Mouse (Mus musculus): ENCODE results near the gene Syce2. TPM values are rescaled to one million over a fixed set of nuclear protein-coding genes. Genes with fewer than 3 reads are reported as not detected.

The Syce2 gene
- polyA plus RNA-seq (2017; shearing (Covaris generic)), result 4.4 TPM

DNA sequence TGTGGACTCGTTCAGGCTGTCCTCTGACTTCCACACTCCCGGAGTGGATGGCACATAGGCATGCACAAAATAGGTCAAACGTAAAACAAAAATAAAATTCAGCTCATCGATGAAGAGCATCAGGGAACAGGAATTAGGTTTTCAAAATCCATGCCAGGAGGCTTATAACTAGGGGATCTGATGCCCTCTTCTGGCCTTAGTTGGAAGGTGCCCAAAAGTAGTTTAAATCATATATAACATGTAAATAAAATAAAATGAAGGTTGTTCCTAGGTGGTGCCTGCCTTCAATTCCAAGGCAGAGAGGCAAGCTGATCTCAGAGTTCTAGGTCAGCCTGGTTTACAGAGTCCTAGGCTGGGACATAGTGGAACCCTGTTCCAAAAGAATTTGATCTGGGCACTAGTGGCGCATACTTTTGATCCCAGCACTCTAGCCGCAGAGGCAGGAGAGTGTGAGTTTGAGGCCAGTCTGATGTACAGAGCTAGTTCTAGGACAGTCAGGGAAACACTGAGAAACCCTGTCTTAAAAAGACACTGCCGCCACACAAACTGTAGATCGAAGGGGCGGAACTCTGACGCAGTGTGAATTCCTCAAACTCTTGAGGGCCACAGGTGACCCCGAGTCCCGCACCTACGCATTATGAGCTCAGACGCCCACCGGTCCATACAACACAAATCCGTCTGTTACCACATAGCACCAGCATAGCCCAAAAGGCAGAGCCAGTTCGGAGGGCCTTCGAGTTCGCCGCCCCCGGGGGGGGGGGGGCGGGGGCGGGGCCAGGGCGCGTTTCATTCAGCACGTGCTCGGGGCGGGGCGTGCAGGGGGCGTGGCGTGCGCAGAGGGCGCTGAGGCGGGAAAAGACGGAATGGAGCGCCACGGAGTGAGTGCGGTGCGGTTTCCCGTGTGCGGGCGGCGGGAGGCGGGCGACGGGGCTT lies at the start of gene Syce2:
Gene Syce2 (plus strand): TSS at position 736 of the 933 bp plus-strand sequence.

DNA sequence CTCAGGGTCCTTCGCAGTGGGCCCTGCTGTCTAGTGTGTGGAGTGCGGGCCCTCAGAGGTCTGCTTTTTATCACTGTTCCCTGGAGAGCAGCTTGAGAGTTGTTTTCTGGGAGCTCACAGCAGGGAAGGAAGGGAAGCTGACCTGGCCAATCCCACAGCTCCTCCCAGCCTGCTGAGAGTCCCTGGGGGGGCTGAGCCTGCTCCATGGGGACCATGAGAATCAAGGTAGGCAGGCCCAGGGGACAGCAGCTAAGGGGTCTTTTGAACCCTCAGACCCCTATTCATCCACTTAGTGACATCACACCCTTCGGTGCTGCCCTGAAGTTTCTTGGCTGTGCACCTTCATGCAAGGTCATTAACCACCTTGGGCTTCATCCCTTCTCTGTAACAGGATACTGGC lies 49.2 kb upstream of the Syce2 start, which contains the start of gene Dand5:
Gene Dand5 (minus strand): TSS at position 101 of the 400 bp plus-strand sequence.

GRCm38 (mm10) chr8:84831490-84831889 lies 40.4 kb upstream of the Syce2 start, which contains the start of gene Gadd45gip1:
Gene Gadd45gip1 (plus strand): TSS chr8:84831522.

DNA sequence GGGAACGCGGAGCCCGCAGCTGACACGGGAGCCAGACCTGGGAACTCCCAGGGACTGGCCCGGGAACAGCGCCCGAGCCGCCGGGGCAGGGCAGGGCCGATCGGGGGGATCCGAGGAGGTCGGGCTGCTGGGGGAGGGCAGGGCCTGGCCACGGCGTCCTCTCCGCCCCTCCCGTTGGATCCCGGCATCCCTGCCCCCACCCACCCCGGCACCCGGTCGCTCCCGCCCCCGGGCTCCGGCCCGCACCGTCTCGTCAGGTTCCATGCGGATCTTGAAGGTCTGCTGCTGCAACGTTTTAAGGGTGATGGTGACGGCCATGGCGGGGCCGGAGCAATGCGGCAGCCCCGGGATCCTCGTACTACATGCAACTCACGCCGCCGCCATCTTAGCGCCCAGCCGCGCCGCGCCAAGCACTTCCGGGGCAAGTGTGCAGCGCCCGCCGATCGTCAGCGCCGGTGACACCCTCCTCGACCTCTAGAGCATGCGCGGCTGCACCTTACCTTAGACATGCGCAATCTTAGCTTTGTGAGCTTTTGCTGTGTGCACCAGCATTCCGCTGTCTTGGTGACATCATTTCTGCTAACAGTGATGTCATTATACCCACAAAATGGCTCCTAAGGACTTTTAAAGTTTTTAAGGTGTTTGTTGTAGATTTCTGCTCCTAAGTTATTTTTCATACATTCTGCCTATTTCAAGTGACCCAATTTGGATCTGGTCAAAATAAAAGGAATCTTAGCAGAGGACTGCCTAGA lies 31.5 kb upstream of the Syce2 start, which contains the start of gene Rad23a:
Gene Rad23a (minus strand): TSS at position 418 of the 752 bp plus-strand sequence.

DNA sequence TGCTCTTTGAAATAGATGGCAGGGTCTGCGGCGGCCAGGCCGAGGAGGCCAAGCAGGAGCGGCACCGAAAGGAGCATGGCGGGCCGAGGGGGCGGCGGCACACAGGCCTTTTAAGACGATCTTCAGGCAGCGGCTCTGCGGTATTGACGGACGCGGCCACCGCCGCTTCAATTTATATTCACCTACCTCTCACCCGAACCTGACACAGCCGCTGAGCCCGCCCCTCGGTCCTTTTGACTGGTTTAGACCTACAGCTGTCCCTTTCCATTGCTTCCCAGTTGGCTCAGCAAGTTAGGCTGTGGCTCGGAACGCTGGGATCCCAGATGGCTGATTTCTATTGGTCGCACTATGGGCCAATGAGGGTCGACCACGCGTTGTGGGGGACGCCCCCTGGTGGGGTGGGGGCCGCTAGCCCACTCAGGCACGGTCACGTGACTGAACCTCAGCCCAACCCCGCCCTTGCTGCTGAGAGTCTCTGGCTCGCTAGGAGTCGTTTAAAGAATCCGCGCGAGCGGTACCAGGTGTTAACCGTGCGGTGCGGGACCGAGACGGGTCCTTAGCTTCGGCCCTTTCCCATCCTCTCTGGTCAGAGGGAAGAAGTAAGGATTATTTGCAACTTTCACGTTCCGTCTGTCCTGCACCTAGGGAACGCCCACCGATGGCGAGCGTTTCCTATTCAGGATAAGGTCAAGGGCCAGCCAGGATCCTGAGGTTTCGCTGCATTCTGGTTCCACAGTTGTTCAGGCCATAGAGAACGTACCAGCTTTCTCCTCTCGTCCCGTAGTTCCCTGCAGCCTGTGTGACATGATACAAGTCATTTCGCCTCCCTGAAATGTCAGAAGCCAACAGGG lies 25.0 kb upstream of the Syce2 start, which contains the start of gene Calr:
Gene Calr (minus strand): TSS at position 213 of the 851 bp plus-strand sequence.

DNA sequence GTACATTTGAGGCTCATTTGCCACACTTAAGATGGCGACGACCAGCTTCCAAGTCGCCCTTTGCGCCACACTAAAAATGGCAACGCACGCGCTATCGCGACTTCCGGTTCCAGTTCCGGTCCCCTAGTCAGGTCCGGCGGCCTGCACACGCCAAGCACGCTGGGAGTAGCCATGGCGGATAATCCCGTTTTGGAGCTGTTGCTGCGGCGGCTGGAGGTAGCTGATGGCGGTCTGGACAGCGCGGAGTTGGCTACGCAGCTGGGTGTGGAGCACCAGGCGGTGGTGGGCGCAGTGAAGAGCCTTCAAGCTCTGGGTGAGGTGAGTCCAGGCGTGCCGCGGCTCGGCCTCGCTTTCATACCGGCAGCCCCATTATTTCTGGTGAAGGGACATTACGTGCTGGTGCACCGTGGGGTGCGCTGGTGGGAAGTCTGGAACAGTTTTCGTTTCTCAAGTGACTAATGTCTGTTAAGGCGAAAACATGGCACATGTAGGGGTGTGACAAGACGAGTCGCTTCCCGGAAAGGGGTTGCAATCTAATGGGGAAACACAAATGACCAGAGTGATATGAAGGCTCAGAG lies 15.0 kb upstream of the Syce2 start, which contains the start of gene Farsa:
Gene Farsa (plus strand): TSS at position 126 of the 578 bp plus-strand sequence.

DNA sequence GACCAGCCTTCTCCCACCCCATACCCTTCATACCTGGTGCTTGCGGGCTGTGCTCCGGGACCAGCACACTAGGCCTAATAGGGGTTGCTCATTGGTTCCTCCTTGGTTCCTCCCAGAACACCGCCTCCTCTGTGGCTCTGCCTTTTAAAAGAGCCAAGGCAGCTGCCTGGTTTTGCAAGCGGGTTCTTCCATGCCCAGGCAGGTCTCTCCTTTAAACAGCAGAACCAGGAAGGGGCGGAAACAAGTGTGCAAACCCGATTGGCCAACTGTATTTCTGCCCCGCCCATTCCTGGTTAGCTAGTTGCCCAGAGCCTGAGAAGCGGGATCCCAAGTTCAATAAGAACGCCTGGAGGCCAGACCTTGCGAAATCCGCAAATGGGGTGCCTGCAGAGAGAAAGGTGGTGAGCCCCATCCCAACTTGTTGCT lies 21.8 kb downstream of the Syce2 start, which contains the start of gene Gcdh:
Gene Gcdh (minus strand): TSS at position 213 of the 426 bp plus-strand sequence.

GRCm38 (mm10) chr8:84901752-84902151 lies 29.8 kb downstream of the Syce2 start, which contains the start of gene Klf1:
Gene Klf1 (plus strand): TSS chr8:84901928.

DNA sequence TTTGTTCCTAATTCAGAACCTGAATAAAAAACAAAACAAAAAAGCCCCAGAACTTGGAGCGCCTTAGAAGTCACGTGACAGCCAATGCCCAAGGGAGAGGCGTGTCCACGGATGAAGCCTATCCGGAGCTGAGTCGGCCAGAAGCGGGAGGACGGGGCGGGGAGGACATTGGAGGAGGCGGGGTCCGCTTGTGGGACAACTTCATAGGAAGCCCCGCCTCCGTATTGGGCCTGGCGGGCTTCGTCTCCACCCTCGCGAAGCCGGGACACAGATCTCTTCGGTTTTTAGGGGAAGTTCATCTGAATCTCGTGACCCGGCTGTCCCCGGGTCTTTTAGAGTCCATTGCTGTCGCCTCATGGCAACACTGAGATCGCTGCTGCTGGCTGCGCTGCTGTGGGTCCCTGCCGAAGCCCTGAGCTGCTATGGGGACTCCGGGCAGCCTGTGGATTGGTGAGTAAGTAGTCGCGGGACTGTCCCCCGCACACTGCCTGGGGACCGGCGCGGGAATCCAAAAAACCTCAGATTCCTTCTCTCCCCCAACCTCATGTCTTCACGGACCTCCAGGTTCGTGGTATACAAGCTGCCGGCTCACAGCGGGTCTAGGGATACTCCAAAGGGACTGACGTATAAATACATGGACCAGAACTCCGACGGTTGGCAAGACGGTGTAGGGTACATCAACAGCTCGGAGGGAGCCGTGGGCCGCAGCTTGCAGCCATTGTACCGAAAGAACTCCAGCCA lies 36.7 kb downstream of the Syce2 start, which contains the start of gene Dnase2a:
Gene Dnase2a (plus strand): TSS at position 140 of the 741 bp plus-strand sequence.

DNA sequence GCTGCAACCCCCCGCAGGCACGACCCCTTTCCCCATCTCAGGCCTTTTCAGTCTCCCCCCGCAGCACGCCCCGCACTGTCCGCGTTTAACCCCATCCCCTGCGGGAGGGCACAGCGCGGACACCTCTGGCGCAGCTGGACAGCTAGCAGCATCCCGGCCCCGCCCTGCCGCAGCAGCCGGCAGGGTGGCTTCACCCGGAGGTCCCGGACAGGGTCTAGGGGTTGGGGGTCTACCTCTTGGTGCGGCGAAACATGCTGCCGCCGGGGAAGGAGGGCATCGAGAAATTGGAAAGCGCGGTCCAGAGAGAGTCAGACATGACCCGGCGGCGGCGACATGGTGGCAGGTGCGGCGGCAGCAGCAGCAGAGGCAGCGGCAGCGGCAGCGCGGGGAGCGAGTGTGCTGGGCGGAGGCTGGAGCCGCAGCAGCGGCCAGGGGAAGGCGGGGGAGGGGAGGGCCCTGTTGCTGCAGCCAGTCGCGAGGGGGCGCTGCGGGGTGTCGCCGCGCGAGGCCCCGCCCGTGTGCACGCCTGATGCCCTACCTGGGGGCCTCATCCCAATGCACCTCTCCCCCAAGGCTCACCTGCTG lies 65.1 kb downstream of the Syce2 start, which contains the start of gene Mast1:
Gene Mast1 (minus strand): TSS at position 398 of the 585 bp plus-strand sequence.

Other genes with a start within 250 kb of the Syce2 start
- gene Ier2, start 209.3 kb upstream of the Syce2 start, polyA plus RNA-seq (2017; shearing (Covaris generic)), result 936 TPM
- gene Trmt1, start 185.8 kb upstream of the Syce2 start, polyA plus RNA-seq (2017; shearing (Covaris generic)), result 57.7 TPM
- 15.1 TPM for gene Nacc1, start 184.2 kb upstream of the Syce2 start, polyA plus RNA-seq (2017; shearing (Covaris generic))
- gene Lyl1, start 170.7 kb upstream of the Syce2 start, polyA plus RNA-seq (2017; shearing (Covaris generic)), result not detected
- 7.6 TPM for gene G430095P16Rik, start 149.1 kb upstream of the Syce2 start, polyA plus RNA-seq (2017; shearing (Covaris generic))
- gene Nfix, start 71.8 kb upstream of the Syce2 start, polyA plus RNA-seq (2017; shearing (Covaris generic)), result 6.2 TPM
- gene Dand5, start 49.3 kb upstream of the Syce2 start, polyA plus RNA-seq (2017; shearing (Covaris generic)), result 2.1 TPM
- 23.3 TPM for gene Gadd45gip1, start 40.6 kb upstream of the Syce2 start, polyA plus RNA-seq (2017; shearing (Covaris generic))
- 132 TPM for gene Rad23a, start 31.4 kb upstream of the Syce2 start, polyA plus RNA-seq (2017; shearing (Covaris generic))
- gene Calr, start 25.2 kb upstream of the Syce2 start, polyA plus RNA-seq (2017; shearing (Covaris generic)), result 572 TPM
- gene Farsa, start 15.1 kb upstream of the Syce2 start, polyA plus RNA-seq (2017; shearing (Covaris generic)), result 70.0 TPM
- 18.6 TPM for gene Gcdh, start 21.8 kb downstream of the Syce2 start, polyA plus RNA-seq (2017; shearing (Covaris generic))
- not detected for gene Klf1, start 29.8 kb downstream of the Syce2 start, polyA plus RNA-seq (2017; shearing (Covaris generic))
- gene Dnase2a, start 36.4 kb downstream of the Syce2 start, polyA plus RNA-seq (2017; shearing (Covaris generic)), result 7.4 TPM
- 0.50 TPM for gene Mast1, start 65.2 kb downstream of the Syce2 start, polyA plus RNA-seq (2017; shearing (Covaris generic))
- not detected for gene Rtbdn, start 74.9 kb downstream of the Syce2 start, polyA plus RNA-seq (2017; shearing (Covaris generic))
- gene Gm49661, start 97.3 kb downstream of the Syce2 start, polyA plus RNA-seq (2017; shearing (Covaris generic)), result not detected
- 100 TPM for gene Prdx2, start 97.5 kb downstream of the Syce2 start, polyA plus RNA-seq (2017; shearing (Covaris generic))
- gene Rnaseh2a, start 97.7 kb downstream of the Syce2 start, polyA plus RNA-seq (2017; shearing (Covaris generic)), result 47.0 TPM
- gene Junb, start 106.6 kb downstream of the Syce2 start, polyA plus RNA-seq (2017; shearing (Covaris generic)), result 5,448 TPM
- 17.0 TPM for gene Hook2, start 118.5 kb downstream of the Syce2 start, polyA plus RNA-seq (2017; shearing (Covaris generic))
- gene Best2, start 142.4 kb downstream of the Syce2 start, polyA plus RNA-seq (2017; shearing (Covaris generic)), result not detected
- gene Asna1, start 153.2 kb downstream of the Syce2 start, polyA plus RNA-seq (2017; shearing (Covaris generic)), result 27.0 TPM
- gene Trir, start 154.7 kb downstream of the Syce2 start, polyA plus RNA-seq (2017; shearing (Covaris generic)), result 176 TPM
- gene Tnpo2, start 164.8 kb downstream of the Syce2 start, polyA plus RNA-seq (2017; shearing (Covaris generic)), result 27.4 TPM
- 4.4 TPM for gene Fbxw9, start 187.9 kb downstream of the Syce2 start, polyA plus RNA-seq (2017; shearing (Covaris generic))
- gene Gm5741, start 195.9 kb downstream of the Syce2 start, polyA plus RNA-seq (2017; shearing (Covaris generic)), result not detected
- 89.9 TPM for gene Dhps, start 199.6 kb downstream of the Syce2 start, polyA plus RNA-seq (2017; shearing (Covaris generic))
- 122 TPM for gene Wdr83os, start 208.6 kb downstream of the Syce2 start, polyA plus RNA-seq (2017; shearing (Covaris generic))
- gene Wdr83, start 209.2 kb downstream of the Syce2 start, polyA plus RNA-seq (2017; shearing (Covaris generic)), result 14.5 TPM
- 100 TPM for gene Man2b1, start 211.2 kb downstream of the Syce2 start, polyA plus RNA-seq (2017; shearing (Covaris generic))

Data from effector memory CD4-positive, alpha-beta T cell, adult 7 months (primary cell).